Mouse (Mus musculus): ENCODE measurements around the gene Gm3106. TPM values are rescaled to one million over a fixed set of nuclear protein-coding genes. Genes with fewer than 3 reads are reported as not detected.
"Not testable (repeated sequence)": the region's sequence is repeated elsewhere in the genome, so short reads cannot be mapped to it uniquely, and the experiment has no call there.

The Gm3106 gene
- not detected in 2 replicates for polyA plus RNA-seq (2015; fragmentation: Nextera tagmentation; extraction: Ambion mirVana)

GRCm38 (mm10) chr5:94217705-94218104 lies at the start of gene Gm3106:
Gene Gm3106 (plus strand): TSS chr5:94218005.
- not testable (repeated sequence) for H3K27me3 ChIP-seq (replicated peaks); H3K9ac ChIP-seq; H3K36me3 ChIP-seq (replicated peaks); H3K9me3 ChIP-seq; ATAC-seq (replicated peaks); H3K4me2 ChIP-seq; H3K27ac ChIP-seq; H3K4me1 ChIP-seq; H3K4me3 ChIP-seq
- WGBS, result no CpG with 5 or more reads among the region's 2 CpGs

Other genes with a start within 250 kb of the Gm3106 start
- gene BC061212, start 147.5 kb upstream of the Gm3106 start, polyA plus RNA-seq (2015; fragmentation: Nextera tagmentation; extraction: Ambion mirVana), result not detected in 2 replicates
- gene Gm6351, start 141.6 kb upstream of the Gm3106 start, polyA plus RNA-seq (2015; fragmentation: Nextera tagmentation; extraction: Ambion mirVana), result not detected in 2 replicates
- not detected in 2 replicates for gene A430089I19Rik, start 88.8 kb downstream of the Gm3106 start, polyA plus RNA-seq (2015; fragmentation: Nextera tagmentation; extraction: Ambion mirVana)
- gene Gm6502, start 96.4 kb downstream of the Gm3106 start, polyA plus RNA-seq (2015; fragmentation: Nextera tagmentation; extraction: Ambion mirVana), result not detected in 2 replicates
- not detected in 2 replicates for gene AA792892, start 121.7 kb downstream of the Gm3106 start, polyA plus RNA-seq (2015; fragmentation: Nextera tagmentation; extraction: Ambion mirVana)
- gene Gm7682, start 227.8 kb downstream of the Gm3106 start, polyA plus RNA-seq (2015; fragmentation: Nextera tagmentation; extraction: Ambion mirVana), result not detected in 2 replicates